Mouse (Mus musculus): Measurements from ENCODE around the gene Olfr802. TPM values are rescaled to one million over a fixed set of nuclear protein-coding genes. Genes with fewer than 3 reads are reported as not detected.

Gene Olfr802
- total and polyA plus RNA-seq, 3 experiments, result not detected

- TF ChIP-seq CHD1 (IDR thresholded peaks at IDR 0.05; ENCODE audit: low read depth, low read length) (no peak), TBP (conservative IDR thresholded peaks at IDR 0.05; ENCODE audit: low read depth, low read length) (no peak), PAX5 (IDR thresholded peaks at IDR 0.05; ENCODE audit: low read length) (no peak), GABPA (IDR thresholded peaks at IDR 0.05; ENCODE audit: insufficient replicate concordance, low read depth, low read length) (no peak), MEF2A (IDR thresholded peaks at IDR 0.05; ENCODE audit: borderline replicate concordance, low read depth, low read length) (no peak), KAT2A (IDR thresholded peaks at IDR 0.05; ENCODE audit: insufficient replicate concordance, low read length) (no peak), EP300 (IDR thresholded peaks at IDR 0.05; ENCODE audit: low read length) (no peak), CHD2 (IDR thresholded peaks at IDR 0.05; ENCODE audit: low read length) (no peak), USF2 (conservative IDR thresholded peaks at IDR 0.05; ENCODE audit: low read depth, low read length) (no peak), MAZ (IDR thresholded peaks at IDR 0.05; ENCODE audit: low read depth, low read length) (no peak), RCOR1 (conservative IDR thresholded peaks at IDR 0.05; ENCODE audit: low read depth, low read length) (no peak), SMC3 (IDR thresholded peaks at IDR 0.05; ENCODE audit: low read depth, low read length) (no peak), POLR2AphosphoS2 (IDR thresholded peaks at IDR 0.05; ENCODE audit: low read depth, low read length) (no peak), MXI1 (IDR thresholded peaks at IDR 0.05; ENCODE audit: low read depth, low read length) (no peak), SIN3A (IDR thresholded peaks at IDR 0.05; ENCODE audit: low read length) (no peak)
- Histone ChIP-seq H3K27ac (ENCODE audit: insufficient read depth, low read depth) (no peak within 1 kb of the TSS), H3K9ac (ENCODE audit: insufficient read depth, low read depth) (no peak within 1 kb of the TSS), H3K4me3 (replicated peaks in 1 of 3; ENCODE audit: low read depth in 2 of 3, low read length in 2 of 3, poor library complexity in 1 of 3) (no peak within 1 kb of the TSS), H3K27me3 (replicated peaks) (no peaks in the 10 kb centered on the region), H3K36me3 (replicated peaks in 1 of 2; ENCODE audit: control insufficient read depth in 1 of 2, insufficient read depth in 1 of 2, low read length in 1 of 2) (no peaks in the 10 kb centered on the region), H3K79me2 (replicated peaks; ENCODE audit: control insufficient read depth, extremely low read depth, insufficient read depth, poor library complexity, severe bottlenecking) (no peaks in the 10 kb centered on the region), H3K4me1 (ENCODE audit: control insufficient read depth in 1 of 2, insufficient read depth in 2 of 2) (no peaks in the 10 kb centered on the region), H3K9me3 (replicated peaks; ENCODE audit: low read length) (no peaks in the 10 kb centered on the region), H3K4me2 (ENCODE audit: insufficient read depth, low read depth, poor library complexity, severe bottlenecking) (no peak within 1 kb of the TSS)
- DNase-seq (ENCODE audit: extremely low read depth), result no peak
- dilution Hi-C loops (cut with MboI; ENCODE audit: extremely low pct_ligation_motif_present, extremely low pct_unique_long_range_greater_than_20kb, low sequenced_read_pairs) (no loop called here), in situ Hi-C loops (cut with MboI; ENCODE audit: low pct_ligation_motif_present, low pct_unique_long_range_greater_than_20kb, low sequenced_read_pairs) (no loop called here)
Observed at GRCm38 (mm10) chr10:129702910-129703309, 14.9 kb upstream of the Olfr802 start, which contains the start of gene Olfr804. Gene Olfr804, plus strand, starts transcription at chr10:129703210.

- in situ Hi-C loops (cut with MboI; ENCODE audit: low pct_ligation_motif_present, low pct_unique_long_range_greater_than_20kb, low sequenced_read_pairs), result no loop called here
Observed at GRCm38 (mm10) chr10:129694186-129694585, 6.2 kb upstream of the Olfr802 start, which contains the start of gene Olfr803. Gene Olfr803, minus strand, starts transcription at chr10:129694286.

More at GRCm38 (mm10) chr10:129694186-129694585, 6.2 kb upstream of the Olfr802 start, which contains the start of gene Olfr803:
- Histone ChIP-seq H3K79me2 (replicated peaks; ENCODE audit: control insufficient read depth, extremely low read depth, insufficient read depth, poor library complexity, severe bottlenecking) (no peaks in the 10 kb centered on the region), H3K4me1 (ENCODE audit: control insufficient read depth in 1 of 2, insufficient read depth in 2 of 2) (no peaks in the 10 kb centered on the region), H3K9ac (ENCODE audit: insufficient read depth, low read depth) (no peak within 1 kb of the TSS), H3K36me3 (replicated peaks in 1 of 2; ENCODE audit: control insufficient read depth in 1 of 2, insufficient read depth in 1 of 2, low read length in 1 of 2) (no peaks in the 10 kb centered on the region), H3K4me3 (replicated peaks in 1 of 3; ENCODE audit: low read depth in 2 of 3, low read length in 2 of 3, poor library complexity in 1 of 3) (no peak within 1 kb of the TSS), H3K27me3 (replicated peaks) (no peaks in the 10 kb centered on the region), H3K27ac (ENCODE audit: insufficient read depth, low read depth) (no peak within 1 kb of the TSS), H3K9me3 (replicated peaks; ENCODE audit: low read length) (no peaks in the 10 kb centered on the region), H3K4me2 (ENCODE audit: insufficient read depth, low read depth, poor library complexity, severe bottlenecking) (no peak within 1 kb of the TSS)
- TF ChIP-seq NRF1 (IDR thresholded peaks at IDR 0.05; ENCODE audit: low read depth, low read length) (no peak), POLR2A (IDR thresholded peaks at IDR 0.05; ENCODE audit: low read depth, low read length) (no peak), BHLHE40 (IDR thresholded peaks at IDR 0.05; ENCODE audit: low read depth, low read length) (no peak), ZC3H11A (IDR thresholded peaks at IDR 0.05; ENCODE audit: low read depth, low read length) (no peak), MAZ (IDR thresholded peaks at IDR 0.05; ENCODE audit: low read depth, low read length) (no peak), ZKSCAN1 (IDR thresholded peaks at IDR 0.05; ENCODE audit: borderline replicate concordance, low read depth, low read length) (no peak), MEF2A (IDR thresholded peaks at IDR 0.05; ENCODE audit: borderline replicate concordance, low read depth, low read length) (no peak), CHD1 (IDR thresholded peaks at IDR 0.05; ENCODE audit: low read depth, low read length) (no peak), ZMIZ1 (IDR thresholded peaks at IDR 0.05; ENCODE audit: low read depth, low read length) (no peak), MYC (IDR thresholded peaks at IDR 0.05; ENCODE audit: low read depth, low read length) (no peak), GABPA (IDR thresholded peaks at IDR 0.05; ENCODE audit: insufficient replicate concordance, low read depth, low read length) (no peak), POLR2AphosphoS2 (IDR thresholded peaks at IDR 0.05; ENCODE audit: low read depth, low read length) (no peak), NELFE (IDR thresholded peaks at IDR 0.05; ENCODE audit: low read depth, low read length) (no peak), TCF12 (IDR thresholded peaks at IDR 0.05; ENCODE audit: low read depth, low read length) (no peak), TBP (conservative IDR thresholded peaks at IDR 0.05; ENCODE audit: low read depth, low read length) (no peak), EP300 (IDR thresholded peaks at IDR 0.05; ENCODE audit: low read length) (no peak), MAFK (IDR thresholded peaks at IDR 0.05; ENCODE audit: insufficient replicate concordance, low read length) (no peak), HCFC1 (IDR thresholded peaks at IDR 0.05; ENCODE audit: low read depth, low read length) (no peak), UBTF (IDR thresholded peaks at IDR 0.05; ENCODE audit: low read depth, low read length) (no peak), RAD21 (IDR thresholded peaks at IDR 0.05; ENCODE audit: low read depth, low read length) (no peak)
- no peak for DNase-seq (ENCODE audit: extremely low read depth)
- dilution Hi-C loops (cut with MboI; ENCODE audit: extremely low pct_ligation_motif_present, extremely low pct_unique_long_range_greater_than_20kb, low sequenced_read_pairs), result no loop called here

Measured in CH12.LX (cell line).